Mouse (Mus musculus): ENCODE measurements around the gene Lysmd1.

DNA sequence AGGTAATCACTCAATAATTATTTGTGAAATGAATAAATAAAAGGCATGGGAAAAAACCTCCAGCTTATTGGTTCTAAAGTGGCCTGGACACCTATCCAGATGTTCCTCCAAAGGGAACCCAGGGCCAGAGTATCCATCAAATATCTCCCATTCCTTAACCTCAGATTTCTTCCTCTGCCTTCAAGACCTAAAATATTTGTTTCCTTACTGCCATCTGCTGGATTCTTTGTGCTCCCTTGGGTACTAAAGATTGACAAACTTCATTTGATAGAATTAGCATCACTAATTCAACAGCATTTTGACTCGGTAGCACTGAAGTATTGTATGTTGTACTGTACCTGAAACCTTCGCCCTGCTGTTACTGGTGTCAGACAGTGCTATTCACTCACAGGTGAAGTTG, 26.0 kb upstream of the Lysmd1 start:
- TF ChIP-seq CTCF (IDR thresholded peaks at IDR 0.05; ENCODE audit: extremely low read depth, insufficient read depth, insufficient read length, insufficient replicate concordance) (no peak), POLR2A (IDR thresholded peaks at IDR 0.05; ENCODE audit: low read depth, low read length) (no peak)
